9 mouse cellular contexts compared by ENCODE assay signal in the genomic region with DNA sequence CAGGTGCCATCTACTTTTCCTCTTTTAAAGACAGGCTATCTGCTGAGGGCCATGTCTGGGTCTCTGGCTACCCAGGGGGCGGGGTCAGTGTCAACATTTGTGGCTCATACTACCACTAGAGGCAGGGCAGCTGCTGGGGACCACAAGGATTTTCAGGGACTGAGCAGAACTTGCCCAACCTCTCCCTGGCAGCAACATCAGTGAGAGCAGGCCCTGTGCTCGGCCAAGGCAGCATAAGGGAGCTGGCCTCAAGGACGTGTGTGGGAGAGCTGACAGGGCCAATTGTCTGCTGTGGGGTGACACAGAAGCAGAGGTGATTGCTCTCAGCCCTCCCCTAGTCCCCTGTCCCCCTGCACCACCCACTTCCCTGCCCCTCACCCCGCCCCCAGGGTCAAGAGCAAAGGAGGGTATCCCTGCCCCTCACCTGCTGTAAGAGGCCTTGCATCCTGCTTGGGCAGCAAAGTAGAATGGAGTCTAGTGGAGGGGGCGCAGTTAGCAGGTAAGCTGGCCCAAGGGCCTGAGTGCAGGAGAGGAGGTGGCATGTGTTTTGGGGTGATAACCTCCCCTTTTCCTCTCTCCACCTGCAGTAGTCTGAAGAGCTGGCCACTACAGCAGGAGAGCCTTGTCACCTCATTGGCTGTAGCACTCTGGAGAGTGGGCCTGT. TPM values are rescaled to one million over a fixed set of nuclear protein-coding genes. Genes with fewer than 3 reads are reported as not detected.
DNase-seq lines count a peak whose midpoint lies in the region; ATAC-seq and TF ChIP-seq lines count a peak whose summit lies in the region.
"Had no signal": no experiment of that assay in that cellular context is flagged by ENCODE, and none has a peak within 500 bp of the region (broad histone marks: within the 10 kb centered on the region; RNA-seq: fewer than 3 reads in every experiment).

No protein-coding gene starts in this region.

- intact Hi-C loops in heart, postnatal 10 days (cut with DNase I): no loop called here

- peak; percentile 9; the same call in 1 of the 2 replicates for ATAC-seq in liver, embryonic 16.5 days (ENCODE audit: low read depth)

- H3K27me3 ChIP-seq in heart, embryonic 10.5 days (ENCODE audit: insufficient read depth, poor library complexity, severe bottlenecking): no peaks in the 10 kb centered on the region
- H3K27me3 ChIP-seq in liver, embryonic 16.5 days (ENCODE audit: control insufficient read depth, insufficient read depth, low read depth, low read length): no peaks in the 10 kb centered on the region
- no peaks in the 10 kb centered on the region for H3K27me3 ChIP-seq in limb, embryonic 10.5 days (ENCODE audit: low read depth, poor library complexity, severe bottlenecking)

- H3K9ac ChIP-seq in liver, embryonic 16.5 days (ENCODE audit: low read depth, low read length): no peak overlapping the region

- H3K4me1 ChIP-seq in heart, embryonic 10.5 days: peaks cover 7% of the 10 kb centered on the region; the same call in 1 of the 2 replicates
- peaks cover 20% of the 10 kb centered on the region for H3K4me1 ChIP-seq in bone marrow macrophage, adult 2 months (ENCODE audit: control insufficient read depth, insufficient read depth, low read length)
- H3K4me1 ChIP-seq in liver, embryonic 16.5 days (ENCODE audit: control insufficient read depth, low read depth, low read length): no peaks in the 10 kb centered on the region
- 0 out of 2 replicates have a peak, but pooled peaks cover 4% of the 10 kb centered on the region for H3K4me1 ChIP-seq in limb, embryonic 10.5 days

- no peak overlapping the region for H3K27ac ChIP-seq in heart, embryonic 10.5 days
- peak overlapping the region; percentile 82 for H3K27ac ChIP-seq in bone marrow macrophage, adult 2 months (ENCODE audit: insufficient read depth, low read depth, low read length)
- no peak overlapping the region for H3K27ac ChIP-seq in liver, embryonic 16.5 days (ENCODE audit: low read length)
- no peak overlapping the region for H3K27ac ChIP-seq in layer of hippocampus, adult 2 months
- H3K27ac ChIP-seq in limb, embryonic 10.5 days: no peak overlapping the region
- H3K27ac ChIP-seq: heart, adult 2 months had no signal

- no peaks in the 10 kb centered on the region for H3K9me3 ChIP-seq in heart, embryonic 10.5 days
- no peaks in the 10 kb centered on the region for H3K9me3 ChIP-seq in liver, embryonic 16.5 days (replicated peaks; ENCODE audit: control insufficient read depth, low read length)
- no peaks in the 10 kb centered on the region for H3K9me3 ChIP-seq in limb, embryonic 10.5 days (replicated peaks)

- no peak overlapping the region for H3K4me3 ChIP-seq in heart, embryonic 10.5 days
- H3K4me3 ChIP-seq in bone marrow macrophage, adult 2 months (ENCODE audit: insufficient read depth, low read length): no peak overlapping the region
- H3K4me3 ChIP-seq in liver, embryonic 16.5 days (ENCODE audit: low read depth, low read length): no peak overlapping the region
- no peak overlapping the region for H3K4me3 ChIP-seq in layer of hippocampus, adult 2 months
- no peak overlapping the region for H3K4me3 ChIP-seq in limb, embryonic 10.5 days
- H3K4me3 ChIP-seq: heart, adult 2 months had no signal

- peak; percentile 34 to 41 for DNase-seq in heart, postnatal 10 days
- no peak for DNase-seq in heart, embryonic 10.5 days (ENCODE audit: low spot score)
- peak; percentile 58 for DNase-seq in 3134 (ENCODE audit: extremely low read depth, insufficient read length, low spot score)
- DNase-seq in layer of hippocampus, adult 2 months (ENCODE audit: low spot score in 2 of 2): no peak
- DNase-seq in limb, embryonic 10.5 days (ENCODE audit: low spot score): no peak
- DNase-seq in natural killer cell, adult 2 months (ENCODE audit: low spot score in 2 of 2): no peak

- TF ChIP-seq POLR2A in bone marrow macrophage, adult 2 months (IDR thresholded peaks at IDR 0.05; ENCODE audit: borderline replicate concordance, low read depth, low read length): no peak

- no peak overlapping the region for H3K4me2 ChIP-seq in liver, embryonic 16.5 days (ENCODE audit: low read depth, low read length)

- no peak for TF ChIP-seq CTCF in bone marrow macrophage, adult 2 months (IDR thresholded peaks at IDR 0.05; ENCODE audit: low read depth, low read length)
- no peak for TF ChIP-seq CTCF in layer of hippocampus, adult 2 months (conservative IDR thresholded peaks at IDR 0.05)

- H3K36me3 ChIP-seq in heart, embryonic 10.5 days: no peaks in the 10 kb centered on the region
- no peaks in the 10 kb centered on the region for H3K36me3 ChIP-seq in liver, embryonic 16.5 days (ENCODE audit: control insufficient read depth, insufficient read depth)
- H3K36me3 ChIP-seq in limb, embryonic 10.5 days: no peaks in the 10 kb centered on the region

- 71% methylated on average over 5 of the region's 5 CpGs for WGBS in heart, embryonic 10.5 days
- 47% methylated on average over 5 of the region's 5 CpGs for WGBS in liver, embryonic 16.5 days (ENCODE audit: insufficient replicate concordance)
- 77% methylated on average over 5 of the region's 5 CpGs for WGBS in limb, embryonic 10.5 days

RNA-seq across cellular contexts. Expression of a gene that starts 51.7 kb away (rescaled TPM):
- 100 to 1,000 TPM in 1 of 2 experiments, 10 to 100 TPM in 1; 95.1 to 123 TPM for total RNA-seq in heart, postnatal 10 days (2021)
- 36.1 and 37.0 TPM in 2 replicates for polyA plus RNA-seq in heart, embryonic 10.5 days (2016; fragmentation: Nextera tagmentation; extraction: Ambion mirVana)
- 37.1 and 37.3 TPM in 2 replicates for polyA plus RNA-seq in bone marrow macrophage, adult 2 months (2012; ENCODE audit: insufficient read depth, insufficient read length, missing spikeins)
- polyA plus RNA-seq in liver, embryonic 16.5 days (2015; fragmentation: Nextera tagmentation; extraction: Ambion mirVana): 31.0 and 32.7 TPM in 2 replicates
- 10 to 100 TPM; 22.4 to 24.2 TPM for total RNA-seq in layer of hippocampus, adult 2 months (2021)
- polyA plus RNA-seq in limb, embryonic 10.5 days (2016; fragmentation: Nextera tagmentation; extraction: Ambion mirVana): 18.2 and 25.3 TPM in 2 replicates

Comparison
In these comparisons a context has a peak if more than half of its experiments do, and no peak if none do; other contexts are left out.
1. DNase-seq: peak in heart, postnatal 10 days (2 of 2) and 3134 (single experiment); none in heart, embryonic 10.5 days (single experiment), layer of hippocampus, adult 2 months (0 of 2), limb, embryonic 10.5 days (single experiment) and natural killer cell, adult 2 months (0 of 2).